Comparison of ENCODE assay signal across 10 mouse cellular contexts in the genomic region with DNA sequence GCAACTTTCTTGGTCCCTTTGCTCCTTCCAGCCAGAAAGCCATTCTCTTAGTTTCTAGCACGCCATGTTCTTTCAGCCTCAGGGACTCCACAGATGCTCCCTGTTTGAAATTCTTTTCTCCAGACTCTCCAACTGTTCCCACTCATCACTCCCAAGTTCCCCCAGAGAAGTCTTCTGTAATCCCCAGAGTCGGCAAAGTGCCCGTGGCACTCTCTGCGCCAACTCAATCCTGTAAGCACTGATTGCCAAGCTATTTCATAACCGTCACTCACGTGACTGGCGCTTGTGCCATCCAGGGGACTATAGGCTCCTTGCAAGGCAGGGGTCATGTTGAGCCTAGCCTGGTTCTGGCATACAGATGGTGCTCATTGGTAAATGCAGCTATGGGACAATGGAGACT. TPM values are rescaled to one million over a fixed set of nuclear protein-coding genes. Genes with fewer than 3 reads are reported as not detected.
DNase-seq lines count a peak whose midpoint lies in the region; ATAC-seq and TF ChIP-seq lines count a peak whose summit lies in the region.
"Had no signal": no experiment of that assay in that cellular context is flagged by ENCODE, and none has a peak within 500 bp of the region (broad histone marks: within the 10 kb centered on the region; RNA-seq: fewer than 3 reads in every experiment).

No protein-coding gene starts in this region.

- no peaks in the 10 kb centered on the region for H3K79me3 ChIP-seq in C2C12 (ENCODE audit: low read depth)

- no peak for ATAC-seq in liver, embryonic 11.5 days (replicated peaks; ENCODE audit: low FRiP score)
- ATAC-seq in hindbrain, embryonic 11.5 days (ENCODE audit: low FRiP score), result no peak

- no peaks in the 10 kb centered on the region for H3K36me3 ChIP-seq in C2C12 (ENCODE audit: control insufficient read depth, insufficient read depth)
- no peaks in the 10 kb centered on the region for H3K36me3 ChIP-seq in liver, embryonic 11.5 days (ENCODE audit: control insufficient read depth, insufficient read depth, low read length)
- no peaks in the 10 kb centered on the region for H3K36me3 ChIP-seq in hindbrain, embryonic 11.5 days (ENCODE audit: control insufficient read depth, insufficient read depth, low read length)

- no peak overlapping the region for H3K4me2 ChIP-seq in liver, embryonic 11.5 days
- no peak overlapping the region for H3K4me2 ChIP-seq in hindbrain, embryonic 11.5 days (replicated peaks; ENCODE audit: low read depth, low read length)
- H3K4me2 ChIP-seq: neural tube, embryonic 13.5 days had no signal

- TF ChIP-seq CTCF in C2C12 (IDR thresholded peaks at IDR 0.05; ENCODE audit: control insufficient read depth, insufficient read depth, insufficient read length), result no peak

- H3K9me3 ChIP-seq in liver, embryonic 11.5 days (ENCODE audit: control insufficient read depth, low read length), result no peaks in the 10 kb centered on the region
- H3K9me3 ChIP-seq in hindbrain, embryonic 11.5 days (ENCODE audit: control insufficient read depth, low read length), result no peaks in the 10 kb centered on the region
- H3K9me3 ChIP-seq: neural tube, embryonic 13.5 days had no signal

- no peak overlapping the region for H3K4me3 ChIP-seq in C2C12 (ENCODE audit: insufficient read depth, poor library complexity, severe bottlenecking)
- H3K4me3 ChIP-seq in liver, embryonic 11.5 days (ENCODE audit: low read depth, low read length), result no peak overlapping the region
- H3K4me3 ChIP-seq in hindbrain, embryonic 11.5 days (ENCODE audit: low read depth, low read length), result no peak overlapping the region
- H3K4me3 ChIP-seq: neural tube, embryonic 13.5 days had no signal

- DNase-seq in adrenal gland, postnatal 25 days, result peak; percentile 45
- peak; percentile 56 to 73 for DNase-seq in frontal cortex, postnatal 10 days (ENCODE audit: low spot score in 2 of 2)
- peak; percentile 67 to 80 for DNase-seq in left cerebral cortex, adult 8-10 months (ENCODE audit: low spot score in 2 of 2)
- no peak for DNase-seq in MN1 (ENCODE audit: low spot score)
- no peak for DNase-seq in liver, embryonic 11.5 days (ENCODE audit: low spot score)
- no peak for DNase-seq in kidney, postnatal 10 days
- no peak for DNase-seq in hindbrain, embryonic 11.5 days (ENCODE audit: low spot score)

- no peak overlapping the region for H3K27ac ChIP-seq in liver, embryonic 11.5 days (ENCODE audit: low read depth, low read length)
- no peak overlapping the region for H3K27ac ChIP-seq in hindbrain, embryonic 11.5 days (ENCODE audit: low read depth, low read length)
- H3K27ac ChIP-seq: neural tube, embryonic 13.5 days; stomach, postnatal 0 days had no signal

- H3ac ChIP-seq in C2C12 (ENCODE audit: control insufficient read depth, insufficient read length, low read depth), result no peak overlapping the region

- no peaks in the 10 kb centered on the region for H3K4me1 ChIP-seq in liver, embryonic 11.5 days (replicated peaks; ENCODE audit: control insufficient read depth, insufficient read depth, low read length)
- H3K4me1 ChIP-seq in hindbrain, embryonic 11.5 days (replicated peaks; ENCODE audit: control insufficient read depth, insufficient read depth, low read length), result no peaks in the 10 kb centered on the region
- H3K4me1 ChIP-seq: neural tube, embryonic 13.5 days had no signal

- H3K9ac ChIP-seq in liver, embryonic 11.5 days (ENCODE audit: low read depth, low read length), result no peak overlapping the region
- H3K9ac ChIP-seq in hindbrain, embryonic 11.5 days (ENCODE audit: low read depth, low read length), result no peak overlapping the region
- H3K9ac ChIP-seq: neural tube, embryonic 13.5 days had no signal

- no peaks in the 10 kb centered on the region for H3K79me2 ChIP-seq in C2C12 (ENCODE audit: control insufficient read depth, insufficient read depth)

- WGBS in liver, embryonic 11.5 days, result 87% methylated on average over 7 of the region's 7 CpGs
- 95% methylated on average over 7 of the region's 7 CpGs for WGBS in hindbrain, embryonic 11.5 days

- no peaks in the 10 kb centered on the region for H3K27me3 ChIP-seq in C2C12 (ENCODE audit: control insufficient read depth, insufficient read depth, insufficient read length)
- H3K27me3 ChIP-seq in liver, embryonic 11.5 days (replicated peaks; ENCODE audit: control insufficient read depth, insufficient read depth, low read length), result no peaks in the 10 kb centered on the region
- H3K27me3 ChIP-seq in hindbrain, embryonic 11.5 days (ENCODE audit: control insufficient read depth, insufficient read depth, low read length), result no peaks in the 10 kb centered on the region
- H3K27me3 ChIP-seq: neural tube, embryonic 13.5 days had no signal

TF ChIP-seq in C2C12, 6 proteins besides CTCF, POLR2A, EP300 and RAD21:
- TF ChIP-seq FOSL1 (IDR thresholded peaks at IDR 0.05; ENCODE audit: insufficient read depth, low read length, poor library complexity, severe bottlenecking) (no peak), MAX (IDR thresholded peaks at IDR 0.05) (no peak), MYOD1 (IDR thresholded peaks at IDR 0.05; ENCODE audit: control insufficient read depth, insufficient read length, low read depth) (no peak), CEBPB (IDR thresholded peaks at IDR 0.05; ENCODE audit: low read depth) (no peak), USF1 (IDR thresholded peaks at IDR 0.05; ENCODE audit: low read depth) (peak; percentile 15), MYOG (IDR thresholded peaks at IDR 0.05; ENCODE audit: control insufficient read depth, extremely low read depth, insufficient read length) (no peak)

RNA-seq across cellular contexts. Expression of a gene that starts 51.4 kb away (rescaled TPM):
- 4.3 TPM for polyA plus RNA-seq in C2C12 (2012; fragmentation: generic; extraction: Trizol)
- total RNA-seq in adrenal gland, postnatal 25 days (2021), result 15.0 and 24.4 TPM in 2 replicates
- total RNA-seq in left cerebral cortex, adult 8-10 months (2022), result 10 to 100 TPM; 21.9 to 27.0 (median 24.9) TPM
- 15.0 TPM in 2 replicates for polyA plus RNA-seq in liver, embryonic 11.5 days (2014; fragmentation: Nextera tagmentation; extraction: Ambion mirVana)
- polyA plus RNA-seq in hindbrain, embryonic 11.5 days (2014; fragmentation: Nextera tagmentation; extraction: Ambion mirVana), result 9.3 and 10.5 TPM in 2 replicates

Comparison
In these comparisons a context has a peak if more than half of its experiments do, and no peak if none do; other contexts are left out.
1. DNase-seq: peak in adrenal gland, postnatal 25 days (single experiment), frontal cortex, postnatal 10 days (2 of 2) and left cerebral cortex, adult 8-10 months (2 of 2); none in MN1 (single experiment), liver, embryonic 11.5 days (single experiment), kidney, postnatal 10 days (single experiment) and hindbrain, embryonic 11.5 days (single experiment).